Mouse (Mus musculus) stomach, embryonic 16.5 days (tissue): ENCODE results near the gene P3h2. TPM values are rescaled to one million over a fixed set of nuclear protein-coding genes. Genes with fewer than 3 reads are reported as not detected.

Experiments
- ATAC-seq: fragments of 200-750 bp; cut with Nextera tagmentation; 2 replicates; pipeline ENCODE4 v1.8.0; 2017; ENCODE audit warnings: moderate number of reproducible peaks, moderate TSS enrichment; ENCODE audit not compliant: insufficient read depth, low FRiP score
- H3K27ac ChIP-seq: fragments of 300-500 bp; sonication (generic); 2 replicates; pipeline ENCODE4 v1.5.1; 2014; ENCODE audit warnings: low read length
- H3K27me3 ChIP-seq: fragments of 300-500 bp; sonication (generic); 2 replicates; pipeline ENCODE4 v1.6.1; 2014; ENCODE audit warnings: low read length, control low read depth, mixed read lengths; ENCODE audit not compliant: control insufficient read depth, insufficient read depth
- H3K36me3 ChIP-seq: fragments of 300-500 bp; sonication (generic); 2 replicates; pipeline ENCODE4 v1.6.1; 2014; ENCODE audit warnings: low read length; ENCODE audit not compliant: control insufficient read depth, insufficient read depth
- H3K4me1 ChIP-seq: fragments of 300-500 bp; sonication (generic); 2 replicates; pipeline ENCODE4 v1.6.1; 2014; ENCODE audit warnings: low read length, control low read depth, mixed read lengths; ENCODE audit not compliant: control insufficient read depth, insufficient read depth
- H3K4me2 ChIP-seq: fragments of 300-500 bp; sonication (generic); 2 replicates; pipeline ENCODE4 v1.6.1; 2014; ENCODE audit warnings: low read depth, low read length, mixed read lengths
- H3K4me3 ChIP-seq: fragments of 300-500 bp; sonication (generic); replicated peaks from 2 replicates; pipeline ENCODE4 v1.5.1; 2014; ENCODE audit warnings: mild to moderate bottlenecking, low read length
- H3K9ac ChIP-seq: fragments of 300-500 bp; sonication (generic); 2 replicates; pipeline ENCODE4 v1.6.1; 2014; ENCODE audit warnings: low read length
- H3K9me3 ChIP-seq: fragments of 300-500 bp; sonication (generic); replicated peaks from 2 replicates; pipeline ENCODE4 v1.6.1; 2016; ENCODE audit warnings: low read length, control low read depth; ENCODE audit not compliant: control insufficient read depth
- WGBS: fragments of 180-500 bp; shearing (Covaris S2); extraction: QIAGEN DNeasy Blood & Tissue Kit; methylation state at CpG from one replicate; pipeline ENCODE4 v1.1.7; 2014; 5-methylcytosine and 5-hydroxymethylcytosine counted together
- polyA plus RNA-seq: library from polyadenylated mRNA; unstranded; fragments of >200 nt; fragmentation: Nextera tagmentation; extraction: Ambion mirVana; gene quantifications from 2 replicates; pipeline ENCODE4 v1.2.1, GENCODE M21; 2015

The P3h2 gene
- polyA plus RNA-seq, 1 experiment from 2014 or later: 2.3 TPM

DNA sequence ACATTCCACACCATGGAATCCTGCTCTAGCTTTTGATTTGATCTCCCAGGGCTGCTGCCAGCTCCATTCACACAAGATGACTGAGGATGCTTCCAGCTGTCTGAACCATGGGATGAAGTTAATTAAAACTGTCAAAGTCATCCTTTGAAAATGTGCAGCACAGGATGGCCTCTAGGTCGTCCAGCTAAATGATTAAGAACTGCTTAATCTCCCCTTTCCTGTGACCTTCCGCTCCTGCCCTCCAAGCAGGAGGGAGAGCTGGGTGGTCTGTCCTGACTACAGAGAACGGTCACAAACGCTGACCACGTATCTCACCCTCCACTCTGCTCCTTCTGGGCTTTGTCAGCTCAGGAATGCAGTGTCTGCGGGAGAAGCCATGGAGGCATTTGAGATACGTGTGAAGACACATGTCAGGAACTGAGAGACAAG lies 26.6 kb downstream of the P3h2 start:
- Histone ChIP-seq H3K9me3 (no peaks in the 10 kb centered on the region), H3K4me1 (peaks cover 24% of the 10 kb centered on the region), H3K36me3 (no peaks in the 10 kb centered on the region), H3K27ac (peak overlapping the region; percentile 60), H3K9ac (no peak overlapping the region), H3K4me3 (no peak overlapping the region), H3K4me2 (no peak overlapping the region), H3K27me3 (no peaks in the 10 kb centered on the region)
- 11% methylated on average over 7 of the region's 7 CpGs for WGBS
- 0 out of 2 replicates have a peak, but pooled peaks have one; percentile 19 for ATAC-seq

DNA sequence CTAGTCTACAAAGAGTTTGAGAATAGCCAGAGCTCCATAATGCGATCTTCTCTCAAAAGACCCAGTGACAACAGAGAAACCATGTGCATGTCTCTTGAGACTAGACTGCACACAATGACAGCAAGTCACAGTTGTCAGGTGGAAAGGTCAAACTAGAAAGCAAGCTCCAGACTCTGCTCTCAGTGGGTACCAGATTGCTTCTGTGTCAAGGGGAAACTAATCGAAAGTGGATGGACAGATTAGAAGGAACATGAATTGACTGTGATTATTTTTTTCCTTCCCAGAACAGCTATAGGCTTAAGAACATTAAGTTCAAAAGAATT lies 27.5 kb downstream of the P3h2 start:
- Histone ChIP-seq H3K9ac (no peak overlapping the region), H3K4me3 (no peak overlapping the region), H3K27ac (no peak overlapping the region), H3K36me3 (no peaks in the 10 kb centered on the region), H3K27me3 (no peaks in the 10 kb centered on the region), H3K4me2 (no peak overlapping the region), H3K4me1 (peaks cover 23% of the 10 kb centered on the region), H3K9me3 (no peaks in the 10 kb centered on the region)
- peak; percentile 20 for ATAC-seq
- 30% methylated on average over 2 of the region's 2 CpGs for WGBS

- Histone ChIP-seq H3K27me3 (no peaks in the 10 kb centered on the region), H3K4me2 (no peak overlapping the region), H3K4me1 (peaks cover 17% of the 10 kb centered on the region), H3K4me3 (no peak overlapping the region), H3K9me3 (no peaks in the 10 kb centered on the region), H3K27ac (no peak overlapping the region), H3K36me3 (no peaks in the 10 kb centered on the region), H3K9ac (no peak overlapping the region)
- peak; percentile 25; the same call in 1 of the 2 replicates for ATAC-seq
- WGBS: 67% methylated on average over 10 of the region's 10 CpGs
Measured at GRCm38 (mm10) chr16:26077246-26078099, 28.1 kb downstream of the P3h2 start.

- Histone ChIP-seq H3K4me2 (no peak overlapping the region), H3K9ac (no peak overlapping the region), H3K4me1 (peaks cover 9% of the 10 kb centered on the region; the same call in 1 of the 2 replicates), H3K9me3 (no peaks in the 10 kb centered on the region), H3K27ac (no peak overlapping the region), H3K36me3 (no peaks in the 10 kb centered on the region), H3K4me3 (no peak overlapping the region), H3K27me3 (no peaks in the 10 kb centered on the region)
- peak; percentile 83; the same call in 1 of the 2 replicates for ATAC-seq
Measured at GRCm38 (mm10) chr16:26075063-26075462, 30.5 kb downstream of the P3h2 start.

DNA sequence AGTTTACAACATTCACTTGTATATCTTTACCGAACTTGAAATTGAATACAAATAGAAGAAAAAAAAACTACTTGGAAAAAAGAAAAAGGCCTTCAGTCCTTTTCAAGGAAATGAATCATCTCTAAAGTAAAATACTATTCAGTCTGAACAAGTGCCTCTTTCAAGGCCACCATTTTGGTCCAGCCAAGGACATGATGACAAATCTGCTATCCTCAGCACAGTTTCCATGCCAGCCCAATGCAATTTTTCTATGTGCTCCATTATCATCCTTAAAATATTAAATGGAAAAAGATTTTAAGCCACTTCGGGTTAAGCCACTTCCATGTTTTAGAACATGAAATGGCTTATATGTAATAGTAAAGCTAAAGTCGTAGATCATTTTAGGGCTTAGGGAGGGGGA lies 35.2 kb downstream of the P3h2 start:
- no peak overlapping the region for H3K4me2 ChIP-seq
- H3K36me3 ChIP-seq: no peaks in the 10 kb centered on the region
- H3K27me3 ChIP-seq: no peaks in the 10 kb centered on the region
- no peaks in the 10 kb centered on the region for H3K4me1 ChIP-seq
- no peak overlapping the region for H3K9ac ChIP-seq
- no peak for ATAC-seq
- WGBS: 84% methylated on average over 3 of the region's 3 CpGs
- no peak overlapping the region for H3K27ac ChIP-seq
- no peaks in the 10 kb centered on the region for H3K9me3 ChIP-seq
- H3K4me3 ChIP-seq: no peak overlapping the region

DNA sequence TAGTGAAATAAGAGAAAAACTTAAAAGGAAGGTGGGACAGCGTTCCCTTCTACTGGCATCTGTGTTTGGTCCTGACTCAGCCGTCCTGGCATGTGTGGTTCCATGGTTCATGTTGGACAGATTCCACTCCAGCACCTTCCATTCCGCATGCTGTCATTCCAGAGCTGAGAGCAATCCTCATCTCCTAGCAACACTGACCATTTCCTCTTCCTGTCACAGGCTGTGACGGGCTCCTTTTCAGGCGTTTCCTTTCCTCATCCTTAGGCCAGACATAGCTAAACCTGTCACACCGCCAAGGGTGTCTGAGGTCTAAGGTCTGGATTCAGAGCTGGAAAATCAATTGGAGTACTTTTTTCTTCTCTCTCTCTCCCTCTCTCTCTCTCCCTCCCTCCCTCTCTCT lies 40.5 kb downstream of the P3h2 start:
- Histone ChIP-seq H3K9ac (no peak overlapping the region), H3K27ac (no peak overlapping the region), H3K4me3 (no peak overlapping the region), H3K27me3 (no peaks in the 10 kb centered on the region), H3K4me1 (no peaks in the 10 kb centered on the region), H3K9me3 (no peaks in the 10 kb centered on the region), H3K4me2 (no peak overlapping the region), H3K36me3 (no peaks in the 10 kb centered on the region)
- 54% methylated on average over 6 of the region's 6 CpGs for WGBS
- no peak for ATAC-seq

DNA sequence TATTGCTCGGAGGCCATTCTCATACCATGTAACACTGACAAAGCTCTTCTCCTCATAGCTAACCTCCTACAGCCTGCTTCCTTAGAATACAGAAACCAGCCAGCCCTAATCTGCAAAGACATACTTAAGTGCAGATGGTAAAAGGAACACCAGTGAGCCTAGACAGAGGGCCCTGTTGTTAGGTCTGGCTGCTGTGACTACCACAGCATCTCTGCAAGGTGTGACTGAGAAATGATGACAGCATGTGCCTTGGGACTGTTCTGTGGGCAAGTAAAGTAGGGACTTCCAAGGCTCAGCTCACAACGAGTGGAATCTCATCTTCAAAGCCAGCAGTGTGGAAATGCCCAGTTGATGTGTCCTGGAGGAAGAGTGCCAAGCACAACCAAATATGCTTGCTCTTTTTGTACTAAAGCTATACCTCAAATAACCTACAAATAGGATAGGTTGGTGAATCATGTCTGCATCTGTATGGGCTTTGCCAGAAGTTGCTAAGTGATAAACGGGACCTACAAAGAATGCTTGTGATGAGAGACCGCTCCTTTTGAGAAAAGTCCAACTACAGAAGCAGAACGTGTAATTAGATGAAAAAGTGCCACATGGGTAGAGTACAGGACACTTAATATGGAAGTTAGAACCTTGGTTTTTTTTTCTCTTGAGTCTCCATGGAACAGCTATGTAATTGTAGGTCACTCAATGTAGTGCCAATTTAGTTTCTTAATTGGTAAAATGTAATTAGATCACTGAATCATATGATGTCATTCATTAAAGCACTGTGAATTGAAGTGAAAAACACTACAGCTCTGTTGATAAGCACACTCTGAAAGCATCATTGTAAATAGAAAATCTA lies 45.1 kb downstream of the P3h2 start:
- H3K27ac ChIP-seq: no peak overlapping the region
- H3K36me3 ChIP-seq: no peaks in the 10 kb centered on the region
- WGBS: 83% methylated on average over 5 of the region's 5 CpGs
- no peaks in the 10 kb centered on the region for H3K27me3 ChIP-seq
- no peak overlapping the region for H3K9ac ChIP-seq
- H3K4me2 ChIP-seq: no peak overlapping the region
- no peaks in the 10 kb centered on the region for H3K9me3 ChIP-seq
- no peak for ATAC-seq
- no peak overlapping the region for H3K4me3 ChIP-seq
- no peaks in the 10 kb centered on the region for H3K4me1 ChIP-seq

DNA sequence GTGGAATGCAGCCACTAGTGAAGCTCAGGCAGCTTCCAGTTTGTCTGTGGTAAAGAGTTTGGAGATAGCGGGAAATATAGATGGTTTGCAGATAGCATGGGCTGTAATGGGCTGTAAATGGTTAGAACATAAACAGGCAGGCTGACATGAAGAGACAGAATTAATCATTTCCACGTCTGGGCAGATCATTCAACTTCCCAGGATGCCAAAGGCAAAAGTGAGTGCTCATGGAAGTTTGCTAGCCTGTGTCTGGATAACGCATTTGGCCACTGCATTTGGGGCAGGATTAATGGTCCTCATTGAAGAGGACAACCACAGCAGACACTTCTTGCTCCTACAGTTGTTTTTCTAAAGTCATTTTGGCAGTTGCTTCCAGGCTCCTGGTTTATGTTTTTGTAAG lies 52.0 kb downstream of the P3h2 start:
- Histone ChIP-seq H3K4me1 (peaks cover 11% of the 10 kb centered on the region), H3K9ac (no peak overlapping the region), H3K9me3 (no peaks in the 10 kb centered on the region), H3K27me3 (no peaks in the 10 kb centered on the region), H3K4me3 (no peak overlapping the region), H3K4me2 (no peak overlapping the region), H3K36me3 (no peaks in the 10 kb centered on the region), H3K27ac (peak overlapping the region; percentile 49)
- no peak for ATAC-seq
- WGBS: 40% methylated on average over 3 of the region's 3 CpGs
